Comparison of ENCODE assay signal across 9 mouse cellular contexts in genomic region chr6:5858371-5858770, GRCm38 (mm10).
A peak's percentile ranks its signal among the peaks of the same experiment; 100 is the strongest.
DNase-seq lines count a peak whose midpoint lies in the region; ATAC-seq and TF ChIP-seq lines count a peak whose summit lies in the region.
"Had no signal": no experiment of that assay in that cellular context is flagged by ENCODE, and none has a peak within 500 bp of the region (broad histone marks: within the 10 kb centered on the region; RNA-seq: fewer than 3 reads in every experiment).

No protein-coding gene starts in this region.

- H3K36me3 ChIP-seq in forebrain, postnatal 0 days (ENCODE audit: insufficient read depth) = no peaks in the 10 kb centered on the region
- H3K36me3 ChIP-seq in kidney, embryonic 14.5 days (ENCODE audit: control insufficient read depth, insufficient read depth, low read length) = no peaks in the 10 kb centered on the region
- no peaks in the 10 kb centered on the region for H3K36me3 ChIP-seq in lung, postnatal 0 days (ENCODE audit: insufficient read depth, low read length)
- no peaks in the 10 kb centered on the region for H3K36me3 ChIP-seq in stomach, embryonic 14.5 days (ENCODE audit: control insufficient read depth, insufficient read depth, low read length)

- DNase-seq in adrenal gland, adult (ENCODE audit: inconsistent age in 2 of 2, low spot score in 1 of 2) = peak; percentile 8 to 72
- DNase-seq in adrenal gland, adult 8-10 months = no peak
- DNase-seq in urinary bladder, postnatal 25 days (ENCODE audit: low spot score) = peak; percentile 29
- DNase-seq in urinary bladder, adult 2 months (ENCODE audit: low spot score) = no peak
- DNase-seq in forebrain, postnatal 0 days = peak; percentile 88
- DNase-seq in lung, postnatal 0 days (ENCODE audit: low spot score) = peak; percentile 59

- no peak for ATAC-seq in forebrain, postnatal 0 days
- no peak for ATAC-seq in kidney, embryonic 14.5 days (ENCODE audit: low FRiP score, low TSS enrichment)
- no peak for ATAC-seq in lung, postnatal 0 days
- no peak for ATAC-seq in stomach, embryonic 14.5 days (ENCODE audit: insufficient number of reproducible peaks, insufficient read depth, low FRiP score, low read depth)

- peak; percentile 79 for TF ChIP-seq CTCF in forebrain, postnatal 0 days (IDR thresholded peaks at IDR 0.05; ENCODE audit: low read depth)
- TF ChIP-seq CTCF in lung, postnatal 0 days (IDR thresholded peaks at IDR 0.05) = peak; percentile 74

- 11% methylated on average over 12 of the region's 12 CpGs for WGBS in forebrain, postnatal 0 days
- WGBS in kidney, embryonic 14.5 days = 13% methylated on average over 12 of the region's 12 CpGs
- 10% methylated on average over 12 of the region's 12 CpGs for WGBS in lung, postnatal 0 days
- WGBS in stomach, embryonic 14.5 days = 11% methylated on average over 12 of the region's 12 CpGs

- H3K27ac ChIP-seq in forebrain, postnatal 0 days (ENCODE audit: low read depth, low read length) = no peak overlapping the region
- H3K27ac ChIP-seq in kidney, embryonic 14.5 days (ENCODE audit: low read depth, low read length) = no peak overlapping the region
- H3K27ac ChIP-seq in lung, postnatal 0 days (ENCODE audit: low read length) = no peak overlapping the region
- H3K27ac ChIP-seq in stomach, embryonic 14.5 days (ENCODE audit: low read length) = no peak overlapping the region
- H3K27ac ChIP-seq: macrophage had no signal

- H3K9me3 ChIP-seq in forebrain, postnatal 0 days (ENCODE audit: low read length) = no peaks in the 10 kb centered on the region
- H3K9me3 ChIP-seq in kidney, embryonic 14.5 days (ENCODE audit: control insufficient read depth, low read length) = no peaks in the 10 kb centered on the region
- H3K9me3 ChIP-seq in lung, postnatal 0 days (ENCODE audit: low read length) = no peaks in the 10 kb centered on the region
- H3K9me3 ChIP-seq in stomach, embryonic 14.5 days (ENCODE audit: control insufficient read depth, low read depth, low read length) = no peaks in the 10 kb centered on the region

- no peak for TF ChIP-seq EP300 in lung, postnatal 0 days (IDR thresholded peaks at IDR 0.05)

- no peak overlapping the region for H3K4me3 ChIP-seq in forebrain, postnatal 0 days (ENCODE audit: low read depth, low read length)
- H3K4me3 ChIP-seq in kidney, embryonic 14.5 days (ENCODE audit: low read length) = no peak overlapping the region
- no peak overlapping the region for H3K4me3 ChIP-seq in lung, postnatal 0 days (ENCODE audit: low read depth, low read length)
- no peak overlapping the region for H3K4me3 ChIP-seq in stomach, embryonic 14.5 days (ENCODE audit: low read depth, low read length)

- no peaks in the 10 kb centered on the region; the same call in 1 of the 2 replicates for H3K4me1 ChIP-seq in forebrain, postnatal 0 days (ENCODE audit: insufficient read depth)
- H3K4me1 ChIP-seq in kidney, embryonic 14.5 days (ENCODE audit: control insufficient read depth, insufficient read depth, low read length) = peaks cover 6% of the 10 kb centered on the region; the same call in 1 of the 2 replicates
- no peaks in the 10 kb centered on the region for H3K4me1 ChIP-seq in lung, postnatal 0 days (ENCODE audit: insufficient read depth, low read depth, low read length)
- peaks cover 8% of the 10 kb centered on the region; the same call in 1 of the 2 replicates for H3K4me1 ChIP-seq in stomach, embryonic 14.5 days (ENCODE audit: control insufficient read depth, insufficient read depth, low read length)

- no peaks in the 10 kb centered on the region for H3K27me3 ChIP-seq in forebrain, postnatal 0 days (ENCODE audit: insufficient read depth, low read length)
- no peaks in the 10 kb centered on the region; the same call in 1 of the 2 replicates for H3K27me3 ChIP-seq in kidney, embryonic 14.5 days (ENCODE audit: control insufficient read depth, insufficient read depth, low read length)
- no peaks in the 10 kb centered on the region for H3K27me3 ChIP-seq in lung, postnatal 0 days (replicated peaks; ENCODE audit: insufficient read depth, low read length)
- no peaks in the 10 kb centered on the region for H3K27me3 ChIP-seq in stomach, embryonic 14.5 days (ENCODE audit: control insufficient read depth, insufficient read depth, low read length)

- H3K9ac ChIP-seq in forebrain, postnatal 0 days = no peak overlapping the region
- no peak overlapping the region for H3K9ac ChIP-seq in kidney, embryonic 14.5 days (ENCODE audit: low read depth, low read length)
- H3K9ac ChIP-seq in lung, postnatal 0 days (replicated peaks; ENCODE audit: low read depth) = no peak overlapping the region
- no peak overlapping the region for H3K9ac ChIP-seq in stomach, embryonic 14.5 days (replicated peaks; ENCODE audit: low read depth, low read length)

- no peak overlapping the region for H3K4me2 ChIP-seq in forebrain, postnatal 0 days (ENCODE audit: low read depth)
- H3K4me2 ChIP-seq in kidney, embryonic 14.5 days (replicated peaks; ENCODE audit: low read depth, low read length) = peak overlapping the region; percentile 26; the same call in 1 of the 2 replicates
- H3K4me2 ChIP-seq in lung, postnatal 0 days (replicated peaks; ENCODE audit: low read depth, low read length) = peak overlapping the region; percentile 43
- H3K4me2 ChIP-seq in stomach, embryonic 14.5 days (replicated peaks; ENCODE audit: low read depth, low read length) = peak overlapping the region; percentile 31; the same call in 1 of the 2 replicates

Comparison
In these comparisons a context has a peak if more than half of its experiments do, and no peak if none do; other contexts are left out.
1. DNase-seq: peak in adrenal gland, adult (2 of 2), urinary bladder, postnatal 25 days (single experiment), forebrain, postnatal 0 days (single experiment) and lung, postnatal 0 days (single experiment); none in adrenal gland, adult 8-10 months (single experiment) and urinary bladder, adult 2 months (single experiment).